Mouse (Mus musculus): ENCODE results near the gene Ptpdc1. TPM values are rescaled to one million over a fixed set of nuclear protein-coding genes. Genes with fewer than 3 reads are reported as not detected.
A peak's percentile ranks its signal among the peaks of the same experiment; 100 is the strongest.

Ptpdc1 gene
- total and polyA plus RNA-seq, 3 experiments = 1.7 to 5.6 (median 4.6) TPM

GRCm38 (mm10) chr13:48567646-48568045 is 57.8 kb downstream of the Ptpdc1 start:
- TF ChIP-seq CTCF (IDR thresholded peaks at IDR 0.05) = no peak
- no peak for TF ChIP-seq POLR2A (IDR thresholded peaks at IDR 0.05; ENCODE audit: insufficient read depth, low read depth, low read length)
- no peak for TF ChIP-seq EP300 (IDR thresholded peaks at IDR 0.05; ENCODE audit: insufficient read depth, low read depth, low read length)
- DNase-seq = no peak
- 80% methylated on average over 3 of the region's 3 CpGs for WGBS
- intact Hi-C loops (cut with DNase I) = no loop called here
- H3K4me3 ChIP-seq = no peak overlapping the region
- no peak overlapping the region for H3K9ac ChIP-seq (ENCODE audit: low read depth, low read length)
- peaks cover 5% of the 10 kb centered on the region for H3K4me1 ChIP-seq (ENCODE audit: control insufficient read depth, insufficient read depth, low read length)
- no peaks in the 10 kb centered on the region for H3K27me3 ChIP-seq (ENCODE audit: control insufficient read depth, insufficient read depth, low read length)
- peaks cover 4% of the 10 kb centered on the region for H3K36me3 ChIP-seq (ENCODE audit: control insufficient read depth, insufficient read depth, low read length)
- H3K27ac ChIP-seq = no peak overlapping the region; the same call in 1 of the 2 replicates
- H3K79me2 ChIP-seq (replicated peaks; ENCODE audit: control insufficient read depth, insufficient read depth, low read length) = no peaks in the 10 kb centered on the region

GRCm38 (mm10) chr13:48566116-48566935 is 59.1 kb downstream of the Ptpdc1 start:
- 7% methylated on average over 13 of the region's 13 CpGs for WGBS
- TF ChIP-seq EP300 (IDR thresholded peaks at IDR 0.05; ENCODE audit: insufficient read depth, low read depth, low read length) (0 out of 2 replicates have a peak, but pooled peaks have one; percentile 17), CTCF (IDR thresholded peaks at IDR 0.05) (no peak)
- Histone ChIP-seq H3K4me1 (ENCODE audit: control insufficient read depth, insufficient read depth, low read length) (peaks cover 5% of the 10 kb centered on the region), H3K9ac (ENCODE audit: low read depth, low read length) (peak overlapping the region; percentile 52), H3K4me3 (peak overlapping the region; percentile 7; the same call in 1 of the 2 replicates), H3K36me3 (ENCODE audit: control insufficient read depth, insufficient read depth, low read length) (peaks cover 4% of the 10 kb centered on the region), H3K79me2 (replicated peaks; ENCODE audit: control insufficient read depth, insufficient read depth, low read length) (no peaks in the 10 kb centered on the region), H3K27ac (peak overlapping the region; percentile 94), H3K27me3 (ENCODE audit: control insufficient read depth, insufficient read depth, low read length) (no peaks in the 10 kb centered on the region)
- peak; percentile 91 to 92 for DNase-seq
- intact Hi-C loops (cut with DNase I) = no loop called here

- H3K27me3 ChIP-seq (ENCODE audit: control insufficient read depth, insufficient read depth, low read length) = no peaks in the 10 kb centered on the region
- intact Hi-C loops (cut with DNase I) = no loop called here
- H3K4me3 ChIP-seq = no peak overlapping the region
- no peak for DNase-seq
- peaks cover 5% of the 10 kb centered on the region for H3K4me1 ChIP-seq (ENCODE audit: control insufficient read depth, insufficient read depth, low read length)
- TF ChIP-seq CTCF (IDR thresholded peaks at IDR 0.05) = no peak
- TF ChIP-seq EP300 (IDR thresholded peaks at IDR 0.05; ENCODE audit: insufficient read depth, low read depth, low read length) = no peak
- TF ChIP-seq POLR2A (IDR thresholded peaks at IDR 0.05; ENCODE audit: insufficient read depth, low read depth, low read length) = no peak
- no peak overlapping the region for H3K9ac ChIP-seq (ENCODE audit: low read depth, low read length)
- peaks cover 4% of the 10 kb centered on the region for H3K36me3 ChIP-seq (ENCODE audit: control insufficient read depth, insufficient read depth, low read length)
- peak overlapping the region; percentile 94; the same call in 1 of the 2 replicates for H3K27ac ChIP-seq
- H3K79me2 ChIP-seq (replicated peaks; ENCODE audit: control insufficient read depth, insufficient read depth, low read length) = no peaks in the 10 kb centered on the region
- 89% methylated on average over 5 of the region's 5 CpGs for WGBS
Observed at GRCm38 (mm10) chr13:48564881-48565600, 60.4 kb downstream of the Ptpdc1 start.

- WGBS = 76% methylated on average over 5 of the region's 5 CpGs
- Histone ChIP-seq H3K36me3 (ENCODE audit: control insufficient read depth, insufficient read depth, low read length) (peaks cover 4% of the 10 kb centered on the region), H3K79me2 (replicated peaks; ENCODE audit: control insufficient read depth, insufficient read depth, low read length) (no peaks in the 10 kb centered on the region), H3K4me1 (ENCODE audit: control insufficient read depth, insufficient read depth, low read length) (peaks cover 4% of the 10 kb centered on the region), H3K9ac (ENCODE audit: low read depth, low read length) (no peak overlapping the region), H3K27ac (no peak overlapping the region), H3K4me3 (no peak overlapping the region), H3K27me3 (ENCODE audit: control insufficient read depth, insufficient read depth, low read length) (no peaks in the 10 kb centered on the region)
- TF ChIP-seq EP300 (IDR thresholded peaks at IDR 0.05; ENCODE audit: insufficient read depth, low read depth, low read length) (no peak), POLR2A (IDR thresholded peaks at IDR 0.05; ENCODE audit: insufficient read depth, low read depth, low read length) (no peak), CTCF (IDR thresholded peaks at IDR 0.05) (no peak)
- peak; percentile 46 to 57 for DNase-seq
- intact Hi-C loops (cut with DNase I) = no loop called here
Observed at GRCm38 (mm10) chr13:48562336-48562735, 63.1 kb downstream of the Ptpdc1 start.

- Histone ChIP-seq H3K36me3 (ENCODE audit: control insufficient read depth, insufficient read depth, low read length) (peaks cover 2% of the 10 kb centered on the region), H3K4me1 (ENCODE audit: control insufficient read depth, insufficient read depth, low read length) (peaks cover 3% of the 10 kb centered on the region), H3K27me3 (ENCODE audit: control insufficient read depth, insufficient read depth, low read length) (no peaks in the 10 kb centered on the region), H3K79me2 (replicated peaks; ENCODE audit: control insufficient read depth, insufficient read depth, low read length) (no peaks in the 10 kb centered on the region), H3K9ac (ENCODE audit: low read depth, low read length) (no peak overlapping the region), H3K27ac (no peak overlapping the region), H3K4me3 (no peak overlapping the region)
- WGBS = 88% methylated on average over 2 of the region's 2 CpGs
- intact Hi-C loops (cut with DNase I) = no loop called here
- DNase-seq = no peak
- TF ChIP-seq POLR2A (IDR thresholded peaks at IDR 0.05; ENCODE audit: insufficient read depth, low read depth, low read length) (no peak), CTCF (IDR thresholded peaks at IDR 0.05) (no peak), EP300 (IDR thresholded peaks at IDR 0.05; ENCODE audit: insufficient read depth, low read depth, low read length) (no peak)
Observed at GRCm38 (mm10) chr13:48561481-48561880, 64.0 kb downstream of the Ptpdc1 start.

- intact Hi-C loops (cut with DNase I) = no loop called here
- no peak for DNase-seq
- Histone ChIP-seq H3K27ac (no peak overlapping the region), H3K4me3 (no peak overlapping the region), H3K79me2 (replicated peaks; ENCODE audit: control insufficient read depth, insufficient read depth, low read length) (no peaks in the 10 kb centered on the region), H3K36me3 (ENCODE audit: control insufficient read depth, insufficient read depth, low read length) (no peaks in the 10 kb centered on the region), H3K27me3 (ENCODE audit: control insufficient read depth, insufficient read depth, low read length) (no peaks in the 10 kb centered on the region), H3K9ac (ENCODE audit: low read depth, low read length) (no peak overlapping the region), H3K4me1 (ENCODE audit: control insufficient read depth, insufficient read depth, low read length) (peaks cover 5% of the 10 kb centered on the region)
- 50% methylated on average over 1 of the region's 1 CpGs for WGBS
- TF ChIP-seq CTCF (IDR thresholded peaks at IDR 0.05) = no peak
- no peak for TF ChIP-seq EP300 (IDR thresholded peaks at IDR 0.05; ENCODE audit: insufficient read depth, low read depth, low read length)
- no peak for TF ChIP-seq POLR2A (IDR thresholded peaks at IDR 0.05; ENCODE audit: insufficient read depth, low read depth, low read length)
Observed at GRCm38 (mm10) chr13:48555976-48556375, 69.5 kb downstream of the Ptpdc1 start.

All from heart, adult 2 months (tissue).